Mouse (Mus musculus): ENCODE measurements around the gene Lama4.

Lama4 gene

DNA sequence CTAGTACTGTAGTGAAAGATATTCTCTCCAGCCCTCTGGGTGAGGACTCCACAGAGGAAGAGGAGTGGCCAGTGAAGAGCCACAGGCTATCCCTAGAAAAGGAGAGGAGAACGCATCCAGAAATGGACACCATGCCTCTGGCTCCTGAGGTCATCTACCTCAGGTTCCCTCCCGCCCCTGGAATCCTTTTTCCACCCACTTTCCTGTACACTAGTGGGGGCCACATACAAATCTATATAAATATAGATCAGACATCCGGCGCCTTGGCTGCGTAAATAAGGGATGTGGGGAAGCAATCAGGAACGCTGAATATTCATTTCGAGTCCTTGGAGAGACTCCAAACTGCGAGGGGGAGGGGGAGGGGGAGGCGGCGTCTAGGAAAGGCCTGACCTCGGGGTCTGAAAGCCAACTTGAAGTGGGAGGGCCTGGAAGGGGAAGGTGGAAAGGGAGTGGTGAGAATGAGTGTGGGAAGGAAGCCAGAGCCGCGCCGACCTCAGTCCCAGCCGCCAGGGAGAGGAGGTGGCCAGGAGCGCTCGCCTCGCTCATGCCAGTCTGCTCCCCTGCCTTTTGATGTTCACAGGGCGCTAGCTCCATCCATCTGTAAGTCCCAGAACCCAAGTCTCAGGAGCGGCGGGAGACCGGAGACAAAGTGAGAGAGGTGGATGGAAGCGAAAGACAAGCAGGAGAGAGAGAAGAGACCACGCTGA is at the start of gene Lama4:
Gene Lama4, plus strand, starts transcription at position 441 of the 707 bp plus-strand sequence.
- peak in 1 of 2 experiments; percentile 3 for DNase-seq

DNA sequence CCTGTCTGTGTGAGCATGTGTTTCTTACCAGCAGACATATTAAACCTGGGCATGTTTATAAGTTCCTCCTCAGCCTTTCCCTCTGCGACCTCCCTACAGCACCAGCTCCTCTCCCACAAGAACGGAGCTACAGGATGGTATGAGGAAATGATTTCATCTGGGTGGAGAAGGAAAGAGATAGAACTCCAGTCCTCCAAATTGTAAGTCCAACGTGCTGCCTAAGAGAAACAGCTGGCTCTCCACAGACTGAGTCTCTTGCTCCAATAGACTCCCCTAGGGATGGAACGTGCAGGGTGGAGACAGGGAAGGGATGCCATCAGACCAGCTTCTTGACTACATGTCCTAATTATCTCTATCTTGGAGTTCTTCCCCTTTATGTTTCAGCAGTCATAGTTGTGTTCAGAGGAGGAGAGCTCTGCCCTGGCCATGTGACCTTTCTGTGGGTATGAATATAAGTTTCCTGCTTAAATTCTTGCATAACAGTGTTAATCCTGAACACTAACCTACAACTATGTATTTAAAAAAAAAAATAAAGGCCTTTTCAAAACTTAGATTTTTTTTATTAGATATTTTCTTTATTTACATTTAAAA is 49.2 kb upstream of the Lama4 start:
- no peak for DNase-seq

DNA sequence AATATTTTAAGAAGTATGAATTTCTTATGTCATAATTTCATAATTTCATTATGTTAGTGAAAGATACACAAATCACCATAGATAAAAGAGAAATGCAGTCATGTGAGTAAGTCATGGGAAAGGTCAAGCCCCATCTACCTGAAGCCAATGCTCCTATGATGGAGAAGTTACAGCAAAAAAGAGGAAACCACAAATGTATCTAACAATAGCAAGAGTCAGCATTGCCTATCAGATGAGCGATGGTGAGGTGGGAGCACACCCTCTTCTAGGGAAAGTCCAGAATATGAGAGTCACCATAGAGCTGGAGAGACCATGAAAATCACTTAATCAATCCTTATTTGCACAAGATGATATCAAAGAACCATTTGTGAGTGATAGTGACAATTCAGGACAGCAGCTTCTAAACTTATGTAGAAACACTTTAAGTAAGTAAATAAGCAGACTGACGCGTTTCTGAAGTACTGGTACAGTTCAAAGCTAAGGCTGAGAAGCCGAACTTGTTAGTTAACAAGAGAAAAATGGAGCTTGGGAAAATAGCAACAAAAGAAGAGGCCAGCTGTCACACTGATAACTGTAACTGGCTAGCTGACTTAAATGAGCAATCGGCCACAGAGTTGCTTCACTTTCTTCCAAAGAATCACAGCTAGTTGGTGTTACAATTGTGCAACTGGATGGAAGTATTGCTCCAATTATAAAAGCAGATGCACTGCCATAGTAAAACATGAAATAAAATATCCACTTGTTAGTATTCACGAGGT is 36.2 kb upstream of the Lama4 start:
- no peak for DNase-seq

DNA sequence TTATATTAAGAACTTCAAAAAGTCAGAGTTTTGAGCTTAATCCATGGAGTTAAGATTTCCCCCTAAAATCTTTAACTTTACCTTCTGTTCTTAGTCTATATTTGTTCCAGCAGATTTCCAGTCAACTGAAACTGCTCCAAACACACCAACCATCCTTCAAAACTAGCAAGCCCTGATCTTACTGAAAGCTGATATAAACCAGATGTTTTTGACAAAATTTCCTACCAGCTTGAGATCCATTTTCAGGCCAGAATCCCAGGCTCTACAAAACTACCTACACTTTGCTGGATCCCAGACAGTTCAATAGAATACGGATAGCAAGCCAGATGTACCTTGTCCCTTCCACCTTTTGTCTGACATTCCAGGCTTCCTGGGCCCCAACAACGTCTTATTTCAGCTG is 20.6 kb upstream of the Lama4 start:
- DNase-seq: no peak

DNA sequence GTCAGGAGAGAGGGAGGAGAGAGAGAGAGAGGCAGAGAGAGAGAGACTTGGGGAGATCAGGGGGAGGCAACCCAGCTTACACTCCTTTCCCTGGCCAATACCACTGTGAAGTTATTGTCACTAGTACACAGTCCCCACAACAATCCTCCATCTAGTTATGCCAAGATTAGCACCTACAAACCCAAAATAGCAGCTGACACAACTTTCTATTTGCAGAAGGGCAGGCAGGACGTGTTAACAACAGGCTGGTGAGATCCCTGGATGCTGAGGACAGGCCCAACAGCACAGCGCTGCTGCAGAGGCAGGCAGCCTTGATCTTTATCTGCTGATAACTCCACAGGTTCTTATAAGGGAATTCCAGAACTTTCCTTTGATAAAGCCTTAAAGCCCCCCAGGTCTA is 3.4 kb upstream of the Lama4 start:
- no peak for DNase-seq

DNA sequence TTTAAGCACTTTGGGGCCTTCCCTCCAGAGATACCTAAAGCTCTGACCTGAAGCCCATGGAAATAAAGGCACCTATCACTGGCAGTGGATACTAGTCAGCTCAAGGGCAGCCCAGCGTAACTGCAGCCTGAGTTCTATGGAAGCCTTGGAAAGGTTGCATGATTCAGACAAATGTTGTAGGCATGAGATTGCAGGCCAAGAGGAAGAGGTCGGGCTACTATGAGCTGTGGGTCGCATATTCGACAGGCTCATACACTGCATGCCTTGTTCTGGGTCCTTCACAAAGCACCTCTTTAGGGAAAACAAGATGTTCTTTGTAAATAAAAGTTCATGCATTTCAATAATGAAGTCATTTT is 618 bp upstream of the Lama4 start:
- DNase-seq: no peak

DNA sequence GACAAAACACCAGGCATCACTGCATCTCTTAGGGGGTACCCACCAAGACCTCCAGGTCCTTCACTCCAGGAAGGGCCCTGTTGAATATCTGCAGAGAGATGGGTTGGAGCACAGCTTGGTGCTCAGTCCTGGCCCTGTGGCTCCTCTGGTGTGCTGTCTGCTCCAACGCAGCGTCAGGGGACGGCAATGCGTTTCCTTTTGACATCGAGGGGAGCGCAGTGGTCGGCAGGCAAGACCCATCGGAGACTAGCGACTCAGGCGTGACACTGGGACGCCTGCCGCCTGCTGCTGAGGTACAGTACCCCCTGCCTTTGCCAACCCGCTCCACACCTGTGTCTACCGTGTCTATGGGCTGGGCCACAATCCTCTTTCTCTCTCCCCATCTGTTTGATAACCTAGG is 542 bp downstream of the Lama4 start:
- DNase-seq: no peak

DNA sequence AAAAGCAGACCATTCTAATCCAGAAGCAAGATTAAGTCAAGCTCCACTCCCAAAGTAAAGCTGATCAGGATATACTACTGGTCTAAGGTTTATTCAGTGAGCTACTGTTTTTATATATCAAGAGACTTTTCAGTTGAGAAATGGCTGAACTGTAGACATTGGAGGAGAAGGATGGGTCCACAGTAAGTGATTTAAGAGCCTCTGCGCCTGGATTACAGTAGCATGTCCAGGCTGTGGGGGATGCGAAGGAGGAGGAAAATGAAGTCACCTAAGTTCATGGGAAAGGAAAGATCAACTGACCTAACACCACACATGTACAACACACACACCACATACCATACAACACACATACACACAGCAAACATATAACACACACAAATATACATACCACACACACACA is 1.3 kb downstream of the Lama4 start:
- no peak for DNase-seq

DNA sequence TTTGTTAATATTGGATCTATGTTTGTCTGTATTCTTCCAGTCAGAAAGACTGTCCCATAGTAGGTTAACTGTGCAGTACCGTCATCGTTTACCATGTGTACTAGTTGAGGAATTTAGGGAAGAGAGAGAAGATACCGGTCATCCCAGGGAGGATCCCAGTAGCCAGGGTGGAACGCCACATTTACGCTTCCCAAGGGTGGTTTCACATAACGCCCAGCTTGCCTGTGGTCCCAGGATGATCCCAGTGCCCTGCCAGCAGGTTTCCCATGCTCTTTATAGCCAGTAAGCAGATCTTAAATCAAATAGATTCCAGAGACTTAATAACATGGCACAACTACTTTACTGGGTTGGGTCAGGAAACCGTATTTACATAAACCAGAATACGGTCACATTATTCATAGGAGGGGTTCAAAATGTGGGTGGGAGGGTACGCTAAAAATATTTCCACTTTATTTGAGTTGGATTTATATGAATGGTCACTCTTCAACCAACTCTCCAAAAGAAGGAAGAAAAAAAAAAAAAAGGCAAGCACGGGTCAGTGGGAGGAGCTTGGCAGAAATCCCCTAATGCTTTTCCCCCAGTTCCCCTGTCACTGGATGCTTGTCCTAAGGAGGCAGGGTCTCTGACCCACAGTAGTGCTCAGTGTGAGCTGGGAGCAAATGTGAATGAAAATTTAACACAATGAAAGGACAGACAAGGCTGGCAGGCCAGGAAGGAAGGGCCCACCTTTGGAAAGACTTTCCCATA is 3.2 kb downstream of the Lama4 start:
- DNase-seq: no peak

DNA sequence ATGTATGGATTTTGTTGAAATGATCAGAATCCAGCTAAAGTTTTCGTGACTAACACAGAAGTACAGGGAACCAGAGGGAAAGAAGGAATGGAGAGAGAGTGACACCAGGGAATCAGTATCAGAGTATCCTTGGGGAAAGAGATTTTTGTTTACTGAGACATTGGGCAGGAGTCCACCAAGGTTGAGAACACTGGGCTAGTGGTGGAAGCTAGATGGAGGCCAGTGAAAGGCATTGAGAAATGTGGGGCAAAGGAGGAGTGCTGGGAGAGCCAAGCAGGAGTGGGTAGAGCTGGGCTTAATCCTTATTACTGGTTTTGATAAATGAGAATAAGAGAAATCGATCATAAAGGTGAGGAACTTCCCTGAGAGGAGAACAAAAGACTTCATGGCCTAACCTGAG is 4.2 kb downstream of the Lama4 start:
- DNase-seq: no peak

DNA sequence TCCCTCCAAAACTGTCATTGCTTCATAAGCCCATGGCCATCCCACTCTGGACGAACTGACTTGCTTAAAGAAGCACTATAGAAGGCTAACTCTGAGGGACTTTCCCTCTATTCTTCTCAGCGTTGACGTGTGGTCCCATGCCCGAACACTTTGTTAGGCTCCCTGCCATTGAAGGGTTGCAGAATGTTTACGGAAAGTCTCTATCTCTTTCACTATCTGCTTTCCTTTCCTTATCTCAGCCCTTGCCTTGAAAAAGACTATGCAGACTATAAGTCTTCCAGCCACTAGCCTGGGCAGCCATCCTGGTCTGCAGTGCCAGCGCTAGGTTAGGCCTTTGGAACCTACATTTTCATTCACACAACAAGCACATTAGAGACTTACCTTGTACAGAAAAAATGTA is 4.7 kb downstream of the Lama4 start:
- DNase-seq: no peak

DNA sequence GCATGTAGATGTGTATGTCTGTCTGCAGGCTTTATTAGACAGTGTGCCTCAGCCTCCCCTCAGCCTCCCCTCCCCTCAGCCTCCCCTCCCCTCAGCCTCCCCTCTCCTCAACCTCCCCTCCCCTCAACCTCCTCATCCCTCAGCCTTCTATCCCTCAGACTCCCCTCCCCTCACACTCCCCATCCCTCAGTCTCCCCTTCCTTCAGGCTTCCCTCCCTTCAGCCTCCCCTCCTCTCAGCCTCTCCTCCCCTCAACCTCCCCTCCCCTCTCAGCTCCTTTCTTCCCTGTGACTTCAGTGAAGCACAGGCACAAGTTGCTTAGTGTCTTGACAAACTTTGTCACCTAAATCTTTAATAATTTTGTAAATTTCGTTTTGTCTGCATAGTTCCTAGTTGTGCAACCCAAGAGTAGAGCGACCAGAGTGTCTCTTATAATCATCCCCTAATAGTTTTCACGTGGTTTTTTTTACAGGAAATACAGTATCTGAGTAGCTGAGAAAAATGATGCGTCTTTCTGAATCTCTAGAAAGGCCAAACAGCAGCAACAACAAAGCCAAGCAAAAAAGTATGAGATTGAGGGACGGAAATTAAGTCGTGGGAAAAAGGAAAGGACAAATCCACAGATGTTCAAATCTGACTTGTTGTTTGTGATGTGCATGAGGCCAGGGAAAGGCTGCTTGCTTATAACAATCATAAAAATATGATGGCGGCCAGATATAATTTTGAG is 7.1 kb downstream of the Lama4 start:
- DNase-seq: no peak

DNA sequence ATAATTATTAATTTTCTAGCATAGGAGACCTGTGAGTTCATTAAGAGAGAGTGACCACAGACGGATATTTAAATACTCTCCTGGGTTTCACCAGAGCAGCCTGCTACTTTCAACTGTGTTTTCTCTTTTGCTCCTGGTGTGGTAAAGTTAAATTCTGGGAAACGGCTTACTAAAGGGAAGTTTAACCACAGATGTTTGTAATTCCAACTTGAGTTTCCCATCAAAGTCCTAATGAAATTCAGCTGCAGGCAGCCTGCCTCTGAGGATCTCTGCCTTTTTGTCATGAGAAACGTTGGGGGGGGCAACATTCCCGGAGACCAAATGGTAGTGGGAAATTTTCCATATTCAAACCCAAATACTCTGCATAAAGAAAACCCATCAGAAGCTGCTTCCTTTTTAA is 7.7 kb downstream of the Lama4 start:
- no peak for DNase-seq

DNA sequence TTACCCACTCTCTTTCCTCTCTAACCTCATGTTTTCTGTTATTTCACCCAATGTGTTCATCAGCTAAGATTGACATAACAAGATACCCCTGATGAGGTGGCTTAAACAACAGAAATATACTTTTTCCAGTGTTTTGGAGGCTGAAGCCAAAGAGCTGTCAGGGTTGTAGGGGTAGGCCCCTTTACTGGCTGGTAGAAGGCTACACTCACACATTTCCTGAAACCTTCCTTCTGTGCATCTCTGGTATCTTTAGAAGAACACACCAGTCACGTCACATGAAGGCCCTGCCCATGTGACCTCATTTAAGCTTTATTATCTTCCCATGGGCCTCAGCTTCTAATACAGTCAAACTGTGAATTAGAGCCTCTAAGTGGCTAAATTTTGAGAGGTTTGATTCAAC is 12.9 kb downstream of the Lama4 start:
- DNase-seq: no peak

DNA sequence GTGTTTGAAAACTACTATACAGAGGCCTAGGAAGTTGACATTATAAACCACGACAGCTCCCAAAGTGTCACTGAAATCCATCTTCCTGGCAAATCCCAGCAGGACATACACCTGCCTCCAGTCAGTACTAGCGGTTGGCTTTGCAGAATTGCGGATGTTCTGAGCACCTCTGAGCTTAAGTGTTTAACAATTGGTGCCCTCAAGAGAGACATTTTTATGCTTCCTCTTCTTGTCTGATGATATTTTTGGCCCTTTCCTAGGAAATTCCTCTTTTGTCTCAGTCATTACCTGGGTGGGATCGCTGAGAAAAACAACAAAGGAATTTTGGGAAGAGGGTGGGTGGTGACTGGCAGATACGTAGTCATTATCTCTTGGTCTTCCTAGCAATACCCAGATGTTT is 14.4 kb downstream of the Lama4 start:
- no peak for DNase-seq

DNA sequence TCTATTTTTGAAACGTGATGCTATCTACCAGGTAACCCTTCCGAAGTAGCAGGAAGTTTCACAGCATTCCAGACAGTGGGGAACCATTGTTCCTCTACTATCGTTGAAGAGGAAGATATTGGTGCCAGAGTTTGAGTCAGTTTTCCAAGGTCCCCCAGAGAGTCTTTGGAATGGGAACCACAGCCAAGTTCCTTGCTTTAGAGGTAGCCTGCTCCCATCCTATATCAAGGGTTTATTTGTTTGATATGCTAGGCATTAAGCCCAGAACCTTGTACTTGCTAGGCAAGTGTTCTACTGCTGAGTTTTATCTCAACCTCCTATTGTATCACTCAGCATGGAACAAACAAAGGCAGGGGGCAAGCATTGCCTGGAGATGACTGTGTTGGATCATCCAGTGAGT is 15.7 kb downstream of the Lama4 start:
- DNase-seq: no peak

DNA sequence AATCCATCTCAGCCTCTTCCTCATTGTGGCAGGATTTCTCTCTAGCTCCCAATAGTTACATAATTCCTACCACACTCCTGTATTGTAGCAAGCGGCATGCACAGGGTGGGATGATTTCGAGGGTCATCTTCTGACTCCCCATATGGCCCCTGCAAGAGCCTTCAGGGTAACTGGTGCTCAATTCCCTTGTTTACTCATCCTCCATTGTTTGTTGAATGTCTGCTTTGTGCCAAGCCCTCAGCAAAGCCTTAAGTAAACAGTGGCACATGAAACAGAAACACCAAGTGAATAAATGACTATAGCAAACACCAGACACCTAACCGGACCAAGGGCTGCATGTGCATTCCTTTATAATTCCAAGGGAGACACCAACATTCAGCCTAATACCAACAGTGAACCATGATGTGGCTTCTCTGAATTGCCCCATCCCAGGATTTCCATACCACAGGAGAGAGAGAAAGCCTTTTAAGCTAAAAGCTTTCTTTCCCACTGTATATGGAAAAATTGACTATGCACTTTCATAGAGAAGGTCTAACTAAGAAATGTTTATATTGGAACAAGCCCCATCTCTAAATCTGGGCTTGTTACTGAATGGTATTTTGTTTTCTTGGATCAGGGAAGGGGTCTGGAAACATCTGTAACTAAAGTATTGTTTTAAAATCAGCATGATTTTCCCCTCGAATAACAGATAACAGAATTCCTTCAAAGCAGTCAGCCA is 19.2 kb downstream of the Lama4 start:
- no peak for DNase-seq

DNA sequence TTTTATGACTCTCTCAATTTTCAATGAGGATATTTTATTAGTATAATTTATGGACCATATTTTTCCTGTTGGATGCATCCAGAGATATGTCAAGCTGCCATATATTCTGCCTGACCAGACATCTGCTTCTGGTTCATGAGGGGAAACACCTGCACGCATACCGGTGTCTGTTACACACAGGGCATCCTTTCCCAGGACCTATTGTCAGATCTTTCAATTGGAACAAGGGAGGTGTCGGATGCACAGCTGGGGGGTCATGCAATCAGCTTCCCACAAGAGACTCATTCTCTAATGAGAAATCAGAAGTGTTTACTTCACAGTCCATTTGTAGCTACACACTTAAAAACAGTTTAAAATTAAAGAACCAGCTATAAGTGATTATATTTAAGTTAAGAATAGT is 20.7 kb downstream of the Lama4 start:
- no peak for DNase-seq

DNA sequence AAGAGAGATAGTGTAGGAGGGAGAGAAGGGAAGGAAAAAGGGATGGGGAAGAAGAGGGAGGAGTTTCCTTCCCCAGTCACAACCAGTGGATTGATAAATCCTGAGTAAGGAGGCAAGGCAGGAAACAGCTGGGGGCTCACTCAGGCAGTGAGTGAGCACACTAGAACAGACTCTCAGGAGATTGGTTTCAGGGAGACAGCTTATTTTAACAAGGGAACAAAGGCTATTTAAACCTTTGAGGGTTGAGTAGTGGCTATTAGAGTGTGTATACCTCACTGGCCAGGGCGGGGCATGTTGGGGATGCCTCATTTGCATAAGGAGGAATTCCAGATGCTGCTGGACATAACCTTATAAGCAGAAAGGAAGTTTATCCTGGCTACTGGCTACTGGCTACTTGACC is 27.5 kb downstream of the Lama4 start:
- no peak for DNase-seq

DNA sequence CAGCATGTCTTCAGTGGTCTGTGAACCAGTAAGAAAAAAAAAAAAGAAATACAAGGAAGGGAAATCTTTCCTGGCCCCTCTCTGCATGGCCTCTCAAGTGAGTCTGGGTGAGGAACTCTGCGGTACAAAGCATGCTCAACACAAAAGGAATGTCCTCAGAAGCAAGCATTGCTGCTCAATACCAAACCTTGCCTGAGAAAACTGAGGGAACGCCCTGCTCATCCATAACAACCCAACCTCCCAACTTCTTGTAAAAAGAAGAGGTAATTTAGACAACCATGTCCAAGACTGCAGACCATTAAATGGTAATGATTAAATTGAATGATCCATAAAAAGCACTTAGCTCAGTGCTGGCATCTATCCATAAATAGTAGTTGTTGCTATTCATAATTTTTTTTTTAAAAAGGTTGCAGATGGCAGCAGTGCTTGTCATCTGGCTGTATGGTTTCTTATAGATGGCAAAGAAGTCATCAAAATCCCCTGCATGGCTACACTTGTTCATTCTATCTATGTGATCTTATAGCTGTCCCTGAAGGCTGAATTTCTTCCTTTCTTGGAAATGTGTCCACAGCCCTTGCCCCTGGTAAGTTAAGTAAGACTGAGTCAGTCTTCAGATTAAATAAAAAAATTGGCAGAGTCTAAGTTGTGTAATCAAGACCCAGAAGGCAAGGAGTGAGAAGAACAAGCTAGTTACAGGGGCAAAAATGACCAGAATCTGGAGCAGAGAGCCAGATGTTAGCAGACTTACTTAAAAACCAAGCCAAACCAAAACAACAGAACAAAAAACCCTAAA is 28.5 kb downstream of the Lama4 start:
- no peak for DNase-seq

DNA sequence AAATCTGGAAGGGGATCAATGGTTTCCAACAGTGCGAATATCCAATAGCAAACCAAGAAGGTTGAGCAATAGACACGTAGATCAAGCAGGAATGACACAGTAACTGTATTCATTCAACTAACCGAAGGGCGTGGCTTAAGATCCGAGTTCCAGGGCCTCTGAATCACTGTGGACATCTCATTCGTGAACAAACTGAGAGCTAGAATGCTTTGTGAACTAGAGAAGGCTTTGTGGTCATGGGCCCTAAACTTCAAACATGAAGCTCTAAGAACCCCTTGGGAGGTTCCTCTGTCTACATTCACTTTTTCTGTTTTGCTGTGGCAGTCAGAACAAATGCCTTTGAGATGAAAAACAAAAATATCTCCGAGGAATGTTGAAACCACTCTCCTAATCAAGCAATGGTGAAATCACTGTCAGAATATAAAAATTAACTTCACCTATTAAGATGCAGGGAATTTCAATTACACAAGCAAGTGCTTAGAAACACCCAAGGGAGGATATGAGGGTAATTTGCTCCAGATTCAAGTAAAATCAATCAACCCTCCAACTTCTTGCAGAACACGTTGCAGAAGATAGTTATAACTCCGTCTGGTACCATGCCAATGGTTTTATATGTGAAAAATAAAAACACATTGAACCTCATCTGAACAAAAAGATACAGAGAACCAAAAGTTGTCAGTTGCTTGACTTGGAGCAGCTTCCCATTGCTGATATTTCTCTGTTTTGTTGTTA is 29.6 kb downstream of the Lama4 start:
- DNase-seq: no peak

All from cerebellum, adult 18-20 months (tissue).